Mouse (Mus musculus) embryonic facial prominence, embryonic 12.5 days (tissue): ENCODE data around the gene Celf5. TPM values are rescaled to one million over a fixed set of nuclear protein-coding genes. Genes with fewer than 3 reads are reported as not detected.

Source experiments
- ATAC-seq: fragments of 200-750 bp; cut with Nextera tagmentation; 2 replicates; pipeline ENCODE4 v1.8.0; 2017; ENCODE audit not compliant: insufficient number of reproducible peaks, insufficient read depth, low FRiP score, low TSS enrichment
- H3K27ac ChIP-seq: fragments of 300-500 bp; sonication (generic); 2 replicates; pipeline ENCODE4 v1.5.1; 2016; ENCODE audit warnings: mild to moderate bottlenecking
- H3K27me3 ChIP-seq: fragments of 300-500 bp; sonication (generic); 2 replicates; pipeline ENCODE4 v1.6.1; 2016; ENCODE audit warnings: mild to moderate bottlenecking, moderate library complexity
- H3K36me3 ChIP-seq: fragments of 300-500 bp; sonication (generic); 2 replicates; pipeline ENCODE4 v1.6.1; 2016; ENCODE audit warnings: mild to moderate bottlenecking
- H3K4me1 ChIP-seq: fragments of 300-500 bp; sonication (generic); 2 replicates; pipeline ENCODE4 v1.6.1; 2016
- H3K4me2 ChIP-seq: fragments of 300-500 bp; sonication (generic); replicated peaks from 2 replicates; pipeline ENCODE4 v1.6.1; 2016; ENCODE audit warnings: mild to moderate bottlenecking, moderate library complexity
- H3K4me3 ChIP-seq: fragments of 300-500 bp; sonication (generic); 2 replicates; pipeline ENCODE4 v1.5.1; 2016; ENCODE audit warnings: mild to moderate bottlenecking
- H3K9ac ChIP-seq: fragments of 300-500 bp; sonication (generic); 2 replicates; pipeline ENCODE4 v1.6.1; 2016; ENCODE audit warnings: mild to moderate bottlenecking, moderate library complexity
- H3K9me3 ChIP-seq: fragments of 300-500 bp; sonication (generic); 2 replicates; pipeline ENCODE4 v1.6.1; 2016; ENCODE audit warnings: mild to moderate bottlenecking, moderate library complexity
- WGBS: fragments of 180-500 bp; shearing (Covaris S2); methylation state at CpG from one replicate; pipeline ENCODE4 v1.1.7; 2016; 5-methylcytosine and 5-hydroxymethylcytosine counted together
- polyA plus RNA-seq: library from polyadenylated mRNA; unstranded; fragments of >200 nt; fragmentation: Nextera tagmentation; extraction: Ambion mirVana; gene quantifications from 2 replicates; pipeline ENCODE4 v1.2.1, GENCODE M21; 2016

Celf5 gene
- polyA plus RNA-seq, 1 experiment from 2014 or later = 2.7 TPM

DNA sequence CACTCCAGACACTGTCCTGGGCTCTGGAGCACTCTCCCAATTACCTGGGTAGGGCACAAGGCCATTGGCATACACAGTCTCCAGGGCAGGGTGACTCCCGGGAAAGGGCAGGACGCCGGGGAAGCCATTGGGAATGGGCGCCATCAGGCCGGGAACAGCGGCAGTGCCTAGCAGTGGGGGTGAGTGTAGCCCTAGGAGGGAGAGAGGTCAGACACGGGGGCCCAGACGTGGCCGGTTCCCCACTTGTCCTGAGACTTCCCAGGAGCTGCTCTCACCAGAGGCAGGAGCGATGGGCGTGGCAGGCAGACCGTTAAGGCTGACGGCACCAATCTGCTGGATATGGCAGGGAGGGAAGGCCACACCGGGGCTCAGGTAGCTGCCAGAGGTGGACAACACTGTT lies 15.6 kb downstream of the Celf5 start:
- H3K4me2 ChIP-seq = no peak overlapping the region
- no peak overlapping the region for H3K4me3 ChIP-seq
- H3K27ac ChIP-seq = no peak overlapping the region
- WGBS = 64% methylated on average over 14 of the region's 14 CpGs
- ATAC-seq = no peak
- H3K9ac ChIP-seq = no peak overlapping the region
- no peaks in the 10 kb centered on the region for H3K36me3 ChIP-seq
- no peaks in the 10 kb centered on the region for H3K9me3 ChIP-seq
- H3K4me1 ChIP-seq = 0 out of 2 replicates have a peak, but pooled peaks cover 9% of the 10 kb centered on the region
- H3K27me3 ChIP-seq = peaks cover 80% of the 10 kb centered on the region

DNA sequence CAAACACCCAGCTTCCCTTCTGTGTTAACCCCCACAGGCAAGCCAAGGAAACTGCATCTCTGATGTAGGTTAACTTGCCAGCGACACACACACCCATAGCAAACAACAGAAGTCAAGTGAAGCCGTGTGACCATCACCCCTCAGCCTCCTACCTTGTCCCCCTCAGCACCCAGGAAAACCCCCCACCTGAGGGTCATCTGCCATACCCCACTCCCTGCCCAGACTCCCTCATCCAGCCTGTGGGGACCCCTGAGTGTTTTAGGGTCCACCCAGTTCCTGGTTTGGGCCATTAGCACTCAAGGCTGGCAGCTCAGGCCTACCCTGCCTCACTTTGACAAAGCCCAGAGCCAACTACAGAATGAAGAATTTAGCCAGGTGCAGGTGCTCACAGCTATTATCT lies 16.4 kb downstream of the Celf5 start:
- WGBS = 85% methylated on average over 2 of the region's 2 CpGs
- Histone ChIP-seq H3K27ac (no peak overlapping the region), H3K27me3 (peaks cover 82% of the 10 kb centered on the region), H3K4me2 (no peak overlapping the region), H3K36me3 (no peaks in the 10 kb centered on the region), H3K4me1 (0 out of 2 replicates have a peak, but pooled peaks cover 9% of the 10 kb centered on the region), H3K9me3 (no peaks in the 10 kb centered on the region), H3K9ac (no peak overlapping the region), H3K4me3 (no peak overlapping the region)
- ATAC-seq = no peak

DNA sequence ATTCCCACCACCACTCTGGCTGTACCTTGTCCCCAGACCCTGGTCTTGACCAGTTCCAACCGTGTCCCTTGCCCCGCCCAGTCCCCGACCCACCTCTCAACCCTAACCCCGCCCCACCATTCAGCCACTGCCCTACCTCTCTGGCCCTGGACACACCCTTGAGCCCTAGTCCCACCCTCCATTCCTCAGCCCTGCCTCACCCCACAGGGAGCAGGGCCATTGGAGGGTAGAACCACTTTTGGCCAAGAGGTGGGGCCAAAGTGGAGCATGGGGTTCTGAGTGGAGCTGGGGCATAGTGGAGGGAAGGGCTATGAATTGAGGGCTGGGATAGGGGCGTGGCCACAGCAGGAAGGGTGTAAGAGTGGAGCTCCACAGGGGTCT lies 17.3 kb downstream of the Celf5 start:
- Histone ChIP-seq H3K4me1 (0 out of 2 replicates have a peak, but pooled peaks cover 9% of the 10 kb centered on the region), H3K9ac (no peak overlapping the region), H3K36me3 (no peaks in the 10 kb centered on the region), H3K4me2 (no peak overlapping the region), H3K27me3 (peaks cover 82% of the 10 kb centered on the region), H3K27ac (no peak overlapping the region), H3K9me3 (no peaks in the 10 kb centered on the region), H3K4me3 (no peak overlapping the region)
- no peak; the same call in 1 of the 2 replicates for ATAC-seq
- WGBS = 2% methylated on average over 5 of the region's 5 CpGs

DNA sequence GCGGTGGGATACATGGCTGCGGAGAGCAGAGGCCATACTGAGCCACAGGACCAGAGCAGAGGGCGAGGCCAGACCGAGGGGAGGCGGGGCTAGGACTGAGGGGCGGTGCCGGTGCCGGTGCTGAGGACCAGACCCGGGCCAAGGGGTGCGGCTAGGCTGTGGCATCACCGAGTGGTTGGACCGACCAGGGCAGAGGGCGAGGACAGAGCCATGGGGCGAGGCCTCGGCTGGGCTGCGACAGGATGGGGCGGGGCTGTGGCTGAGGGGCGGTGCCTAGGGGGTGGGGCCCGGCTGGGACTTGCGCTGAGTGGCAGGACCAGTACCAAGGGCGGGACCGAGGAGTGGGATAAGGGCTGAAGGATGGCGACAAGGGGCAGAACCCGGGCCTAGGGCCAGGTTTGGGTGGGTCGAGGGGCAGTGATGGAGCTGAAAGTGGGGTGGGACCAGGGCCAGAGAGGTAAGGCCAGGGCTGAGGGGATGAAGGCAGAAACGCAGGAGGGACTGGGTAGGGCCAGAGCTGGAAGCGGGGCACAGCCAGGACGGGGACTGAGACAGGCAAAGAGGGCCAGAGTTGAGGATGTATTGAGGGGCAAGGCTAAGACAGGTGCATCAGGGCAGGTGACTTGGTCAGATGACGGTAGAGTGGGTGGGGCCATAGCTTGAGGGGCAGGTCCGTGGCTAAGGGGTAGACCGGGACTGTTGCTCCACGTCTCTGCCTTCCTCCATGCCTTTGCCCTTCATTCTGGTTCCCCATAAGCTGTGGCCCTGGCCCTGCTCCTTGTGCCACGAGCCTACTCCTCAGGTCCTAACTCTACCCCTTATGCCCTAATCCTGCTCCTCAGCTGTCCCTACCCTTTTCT lies 17.9 kb downstream of the Celf5 start:
- Histone ChIP-seq H3K4me2 (peak overlapping the region; percentile 44), H3K9me3 (no peaks in the 10 kb centered on the region), H3K9ac (no peak overlapping the region), H3K4me3 (peak overlapping the region; percentile 33), H3K4me1 (0 out of 2 replicates have a peak, but pooled peaks cover 9% of the 10 kb centered on the region), H3K27ac (no peak overlapping the region), H3K36me3 (no peaks in the 10 kb centered on the region), H3K27me3 (peaks cover 85% of the 10 kb centered on the region)
- 4% methylated on average over 33 of the region's 33 CpGs for WGBS
- ATAC-seq = peak; percentile 61; the same call in 1 of the 2 replicates

DNA sequence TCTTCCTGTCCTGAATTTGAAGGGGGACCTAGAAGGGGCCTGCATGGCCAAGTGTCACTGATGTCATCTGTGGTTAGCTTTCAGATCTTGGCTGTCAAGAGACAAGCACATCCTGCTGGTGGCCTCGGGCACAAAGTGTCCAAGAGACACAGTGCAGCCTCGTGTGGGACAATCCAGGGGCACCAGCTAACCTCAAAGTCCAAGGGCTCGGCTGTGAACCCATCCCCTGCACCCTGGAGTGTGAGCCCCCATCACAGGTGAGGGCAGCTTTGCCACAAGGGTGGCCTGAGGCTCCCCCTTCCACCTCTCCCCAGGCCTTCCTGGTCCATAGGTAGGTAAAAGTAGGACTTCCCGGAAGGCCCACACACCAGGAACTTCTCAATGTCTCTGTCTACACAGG lies 19.0 kb downstream of the Celf5 start:
- H3K4me2 ChIP-seq = no peak overlapping the region
- 59% methylated on average over 4 of the region's 4 CpGs for WGBS
- peaks cover 96% of the 10 kb centered on the region for H3K27me3 ChIP-seq
- H3K9me3 ChIP-seq = no peaks in the 10 kb centered on the region
- H3K36me3 ChIP-seq = no peaks in the 10 kb centered on the region
- ATAC-seq = no peak
- H3K27ac ChIP-seq = no peak overlapping the region
- no peak overlapping the region for H3K9ac ChIP-seq
- H3K4me1 ChIP-seq = 0 out of 2 replicates have a peak, but pooled peaks cover 9% of the 10 kb centered on the region
- no peak overlapping the region for H3K4me3 ChIP-seq

DNA sequence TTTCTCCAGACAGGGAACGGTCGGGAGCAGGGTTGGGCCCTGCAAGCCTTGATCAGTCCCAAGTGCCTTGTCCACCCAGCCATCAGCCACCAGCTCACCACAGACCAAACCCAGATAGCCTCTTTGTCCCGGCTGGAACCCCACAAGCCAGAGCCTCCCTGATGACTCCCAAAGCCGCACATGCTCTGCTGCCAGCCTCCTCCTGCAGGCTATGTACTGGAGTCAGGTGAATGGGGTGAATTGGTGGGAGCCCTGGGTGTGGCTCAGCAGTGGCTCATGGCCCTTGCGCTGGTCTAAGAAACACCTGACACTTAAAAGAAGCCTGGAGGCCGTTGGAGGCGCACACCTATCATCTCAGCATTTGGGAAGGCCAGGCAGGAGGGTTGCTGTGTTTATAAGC lies 19.6 kb downstream of the Celf5 start:
- 0 out of 2 replicates have a peak, but pooled peaks cover 9% of the 10 kb centered on the region for H3K4me1 ChIP-seq
- WGBS = 77% methylated on average over 7 of the region's 7 CpGs
- H3K36me3 ChIP-seq = no peaks in the 10 kb centered on the region
- no peak overlapping the region for H3K9ac ChIP-seq
- no peaks in the 10 kb centered on the region for H3K9me3 ChIP-seq
- peaks cover 96% of the 10 kb centered on the region for H3K27me3 ChIP-seq
- no peak overlapping the region for H3K4me3 ChIP-seq
- no peak for ATAC-seq
- H3K4me2 ChIP-seq = no peak overlapping the region
- no peak overlapping the region for H3K27ac ChIP-seq

DNA sequence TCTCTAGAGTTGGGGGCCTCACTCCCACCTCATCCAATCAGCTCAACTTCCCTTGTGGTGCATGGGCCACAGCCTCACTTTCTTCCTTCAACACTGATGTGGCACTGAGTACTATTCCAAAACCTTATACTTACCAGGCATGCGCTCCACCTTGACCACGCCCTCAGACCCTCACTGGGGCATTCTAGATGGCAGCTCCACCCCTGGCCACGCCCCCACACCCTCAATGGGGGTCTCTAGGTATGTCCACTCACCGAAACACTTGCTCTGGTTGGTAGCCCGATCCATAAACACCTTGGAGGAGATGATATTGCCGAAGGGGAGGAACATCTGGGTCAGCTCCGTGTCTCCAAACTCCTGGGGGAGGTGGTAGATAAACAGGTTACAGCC lies 20.1 kb downstream of the Celf5 start:
- Histone ChIP-seq H3K9ac (no peak overlapping the region), H3K27ac (no peak overlapping the region), H3K4me1 (0 out of 2 replicates have a peak, but pooled peaks cover 9% of the 10 kb centered on the region), H3K36me3 (no peaks in the 10 kb centered on the region), H3K9me3 (no peaks in the 10 kb centered on the region), H3K4me2 (no peak overlapping the region; the same call in 1 of the 2 replicates), H3K4me3 (no peak overlapping the region), H3K27me3 (peaks cover 97% of the 10 kb centered on the region)
- no peak for ATAC-seq
- WGBS = 41% methylated on average over 7 of the region's 7 CpGs

DNA sequence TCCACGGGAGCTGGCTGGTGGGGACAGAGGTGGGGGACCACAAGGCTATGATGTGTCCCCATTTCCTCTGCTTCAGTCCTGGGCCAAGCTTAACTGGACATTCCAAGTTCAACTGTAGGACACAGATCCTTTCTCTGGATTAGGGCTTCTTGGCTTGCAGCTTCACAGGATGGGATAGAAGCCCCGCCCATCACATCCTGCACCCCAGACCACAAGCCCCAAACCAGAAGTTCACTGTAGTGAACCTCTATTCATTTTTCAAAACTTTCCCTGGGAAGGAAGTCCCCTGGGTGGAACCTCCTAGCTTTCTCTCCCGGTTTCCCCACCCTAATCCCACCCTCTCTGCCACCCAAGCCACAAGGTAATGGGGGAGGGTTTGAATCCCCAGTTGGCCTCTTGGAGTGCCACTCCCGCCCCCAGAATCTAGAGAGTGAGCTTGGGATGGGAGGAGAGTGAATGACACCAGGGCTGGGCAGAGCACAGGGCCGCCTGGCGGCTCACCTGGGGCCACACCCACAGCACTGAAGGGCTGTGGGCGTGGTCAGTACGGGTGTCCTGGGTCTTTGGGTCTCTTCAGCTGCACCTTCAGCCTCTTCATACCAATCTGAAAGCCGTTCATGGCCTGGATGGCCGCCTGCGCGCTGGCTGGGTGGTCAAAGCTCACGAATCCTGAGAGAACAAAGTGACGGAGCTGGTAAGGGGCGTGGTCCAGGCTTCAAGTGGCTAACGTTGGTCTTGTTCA lies 20.7 kb downstream of the Celf5 start:
- Histone ChIP-seq H3K9me3 (no peaks in the 10 kb centered on the region), H3K4me3 (no peak overlapping the region), H3K36me3 (no peaks in the 10 kb centered on the region), H3K4me2 (no peak overlapping the region; the same call in 1 of the 2 replicates), H3K27ac (no peak overlapping the region), H3K9ac (no peak overlapping the region), H3K27me3 (peaks cover 99% of the 10 kb centered on the region), H3K4me1 (0 out of 2 replicates have a peak, but pooled peaks cover 9% of the 10 kb centered on the region)
- 5% methylated on average over 16 of the region's 16 CpGs for WGBS
- ATAC-seq = no peak

DNA sequence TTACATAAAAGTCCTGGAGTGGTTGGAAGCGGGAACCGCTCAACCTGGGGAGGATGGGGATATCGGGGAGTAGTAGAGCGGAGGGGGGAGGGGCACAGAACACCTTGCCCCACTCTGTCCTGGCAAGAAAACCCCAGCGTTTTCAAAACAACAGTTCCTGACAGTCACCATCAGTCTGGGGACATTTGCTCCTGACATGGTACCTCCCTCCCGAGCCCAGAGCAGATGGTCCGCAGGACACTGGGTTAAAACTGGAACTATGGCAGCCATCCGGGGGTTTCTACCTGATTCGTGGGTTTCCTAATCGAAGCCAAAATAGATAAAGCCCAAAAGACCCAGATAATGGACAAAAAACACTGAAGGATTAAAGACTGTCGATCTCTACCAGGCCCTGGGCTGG lies 21.6 kb downstream of the Celf5 start:
- Histone ChIP-seq H3K9ac (no peak overlapping the region), H3K27me3 (peaks cover 99% of the 10 kb centered on the region)
- no peak for ATAC-seq

DNA sequence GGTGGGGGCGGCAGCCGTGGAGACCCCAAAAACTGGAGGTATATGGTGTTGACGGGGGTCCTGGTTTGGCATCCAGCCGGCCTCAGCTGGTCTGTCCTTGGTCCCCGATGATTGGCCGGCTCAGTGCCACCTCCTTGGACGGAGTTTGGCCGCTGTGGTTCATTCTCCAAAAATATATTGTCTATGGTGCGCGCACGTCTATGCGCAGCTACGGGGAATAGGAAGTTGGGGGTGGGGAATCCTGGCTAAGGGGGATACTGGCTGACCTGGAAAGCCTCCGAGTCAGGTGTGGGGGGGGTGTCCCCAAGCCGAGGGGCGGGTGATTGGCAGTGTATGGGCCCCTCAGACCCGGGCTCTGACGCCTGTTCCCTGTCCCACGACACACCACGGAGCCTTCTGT lies 22.0 kb downstream of the Celf5 start:
- H3K4me3 ChIP-seq = no peak overlapping the region
- H3K27ac ChIP-seq = no peak overlapping the region
- no peak for ATAC-seq
- H3K9me3 ChIP-seq = no peaks in the 10 kb centered on the region
- peaks cover 99% of the 10 kb centered on the region for H3K27me3 ChIP-seq
- H3K9ac ChIP-seq = no peak overlapping the region
- no peaks in the 10 kb centered on the region for H3K36me3 ChIP-seq
- 0 out of 2 replicates have a peak, but pooled peaks cover 9% of the 10 kb centered on the region for H3K4me1 ChIP-seq
- H3K4me2 ChIP-seq = no peak overlapping the region
- 36% methylated on average over 20 of the region's 20 CpGs for WGBS

More for the DNA sequence above, 21.6 kb downstream of the Celf5 start:
- Histone ChIP-seq H3K36me3 (no peaks in the 10 kb centered on the region), H3K4me2 (no peak overlapping the region), H3K9me3 (no peaks in the 10 kb centered on the region), H3K27ac (no peak overlapping the region), H3K4me3 (no peak overlapping the region), H3K4me1 (0 out of 2 replicates have a peak, but pooled peaks cover 9% of the 10 kb centered on the region)
- 39% methylated on average over 11 of the region's 11 CpGs for WGBS

DNA sequence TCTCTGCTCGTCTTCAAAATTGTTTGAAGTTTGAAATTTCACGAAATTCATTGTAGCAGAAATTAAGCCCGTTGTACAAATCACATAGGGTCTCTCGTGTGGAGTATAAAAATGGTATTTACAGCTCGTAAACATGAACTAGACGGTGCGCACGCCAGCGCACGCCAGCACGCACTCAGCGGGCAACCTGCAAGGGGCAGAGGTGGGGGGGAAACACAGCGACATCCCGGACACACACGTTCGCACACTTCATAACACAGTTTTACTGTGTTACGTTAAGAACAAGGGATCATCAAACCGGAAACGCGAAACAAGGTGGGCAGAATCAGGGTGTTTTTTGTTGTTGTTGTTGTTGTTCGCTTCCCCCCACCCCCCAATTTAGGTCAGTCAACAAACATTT lies 23.1 kb downstream of the Celf5 start:
- no peak overlapping the region for H3K27ac ChIP-seq
- H3K9me3 ChIP-seq = no peaks in the 10 kb centered on the region
- H3K4me2 ChIP-seq = no peak overlapping the region
- WGBS = 69% methylated on average over 21 of the region's 21 CpGs
- no peak overlapping the region for H3K4me3 ChIP-seq
- no peaks in the 10 kb centered on the region for H3K36me3 ChIP-seq
- no peak overlapping the region for H3K9ac ChIP-seq
- H3K4me1 ChIP-seq = 0 out of 2 replicates have a peak, but pooled peaks cover 4% of the 10 kb centered on the region
- H3K27me3 ChIP-seq = peaks cover 99% of the 10 kb centered on the region
- no peak for ATAC-seq
